Comparison of ENCODE assay signal across 8 mouse cellular contexts in genomic region chr6:34862791-34863403, GRCm38 (mm10). TPM values are rescaled to one million over a fixed set of nuclear protein-coding genes. Genes with fewer than 3 reads are reported as not detected.
DNase-seq lines count a peak whose midpoint lies in the region; ATAC-seq lines count a peak whose summit lies in the region.
"Had no signal": no experiment of that assay in that cellular context is flagged by ENCODE, and none has a peak within 500 bp of the region (broad histone marks: within the 10 kb centered on the region; RNA-seq: fewer than 3 reads in every experiment).

Gene Tmem140, plus strand, starts transcription at chr6:34863146.

- DNase-seq in Muller cell, postnatal 12 days (ENCODE audit: inconsistent ontology term), result peak; percentile 54
- no peak for DNase-seq in adrenal gland, postnatal 4 days (ENCODE audit: low spot score in 2 of 2)
- DNase-seq in kidney, postnatal 36 days, result peak; percentile 74 to 83
- peak; percentile 85 for DNase-seq in naive thymus-derived CD4-positive, alpha-beta T cell, adult 2 months (ENCODE audit: low read depth)
- DNase-seq in layer of hippocampus, postnatal 14 days (ENCODE audit: low spot score in 2 of 2), result no peak
- no peak for DNase-seq in cerebellum, postnatal 4 days (ENCODE audit: low spot score in 2 of 2)

- H3K9ac ChIP-seq in heart, embryonic 12.5 days, result no peak within 1 kb of the TSS
- H3K9ac ChIP-seq: midbrain, embryonic 12.5 days had no signal

- ATAC-seq in heart, embryonic 12.5 days (ENCODE audit: insufficient number of reproducible peaks, low FRiP score), result no peak

- H3K4me2 ChIP-seq in heart, embryonic 12.5 days, result peak within 1 kb of the TSS; percentile 55
- H3K4me2 ChIP-seq: midbrain, embryonic 12.5 days had no signal

- peaks cover 37% of the 10 kb centered on the region for H3K4me1 ChIP-seq in heart, embryonic 12.5 days (replicated peaks)

- 38% methylated on average over 11 of the region's 11 CpGs for WGBS in heart, embryonic 12.5 days

- H3K4me3 ChIP-seq in heart, embryonic 12.5 days, result peak within 1 kb of the TSS; percentile 8; the same call in 1 of the 2 replicates
- H3K4me3 ChIP-seq: midbrain, embryonic 12.5 days had no signal

- no peak within 1 kb of the TSS for H3K27ac ChIP-seq in heart, embryonic 12.5 days (ENCODE audit: poor library complexity, severe bottlenecking)
- H3K27ac ChIP-seq: midbrain, embryonic 12.5 days had no signal

- H3K9me3 ChIP-seq in heart, embryonic 12.5 days (replicated peaks), result no peaks in the 10 kb centered on the region
- H3K9me3 ChIP-seq: midbrain, embryonic 12.5 days had no signal

- no peaks in the 10 kb centered on the region for H3K27me3 ChIP-seq in heart, embryonic 12.5 days (replicated peaks)
- H3K27me3 ChIP-seq: midbrain, embryonic 12.5 days had no signal

- H3K36me3 ChIP-seq in heart, embryonic 12.5 days, result no peaks in the 10 kb centered on the region
- H3K36me3 ChIP-seq: midbrain, embryonic 12.5 days had no signal

RNA-seq across cellular contexts. Expression of gene Tmem140, which starts in this region (rescaled TPM):
- 10 to 100 TPM; 15.4 to 16.8 TPM for total RNA-seq in adrenal gland, postnatal 4 days (2021)
- 1.1 and 1.2 TPM in 2 replicates for polyA plus RNA-seq in heart, embryonic 12.5 days (2016; fragmentation: Nextera tagmentation; extraction: Ambion mirVana)
- 1 to 10 TPM; 1.9 to 2.7 TPM for total RNA-seq in layer of hippocampus, postnatal 14 days (2021)

Comparison
In these comparisons a context has a peak if more than half of its experiments do, and no peak if none do; other contexts are left out.
1. RNA of gene Tmem140 (total RNA-seq): 15.4 to 16.8 TPM in adrenal gland, postnatal 4 days; 1.9 to 2.7 TPM in layer of hippocampus, postnatal 14 days; every median in the first group is over 4 times any median in the second.
2. DNase-seq: peak in Muller cell, postnatal 12 days (single experiment), kidney, postnatal 36 days (2 of 2) and naive thymus-derived CD4-positive, alpha-beta T cell, adult 2 months (single experiment); none in adrenal gland, postnatal 4 days (0 of 2), layer of hippocampus, postnatal 14 days (0 of 2) and cerebellum, postnatal 4 days (0 of 2).